Comparison of ENCODE assay signal across 8 mouse cellular contexts in the genomic region with DNA sequence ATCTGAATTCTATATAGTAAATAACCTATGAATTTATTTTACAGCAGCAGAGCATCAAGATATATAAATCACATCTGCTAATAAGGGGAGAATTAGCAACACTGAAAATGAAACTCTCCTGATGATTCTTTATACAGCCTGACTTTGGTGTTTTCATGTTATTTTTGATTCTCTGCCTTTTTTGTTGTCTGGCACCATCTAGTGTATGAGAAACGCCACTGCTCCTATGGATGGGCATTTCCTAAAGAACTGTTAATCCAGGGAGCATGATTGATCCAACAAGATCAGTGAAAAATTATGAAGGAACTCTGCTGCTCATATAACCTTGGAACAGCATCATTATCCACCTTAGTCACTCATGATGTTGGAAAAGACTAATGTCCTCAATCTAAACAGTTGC. TPM values are rescaled to one million over a fixed set of nuclear protein-coding genes. Genes with fewer than 3 reads are reported as not detected.
DNase-seq lines count a peak whose midpoint lies in the region; ATAC-seq and TF ChIP-seq lines count a peak whose summit lies in the region.

No protein-coding gene starts in this region.

- TF ChIP-seq CTCF in gastrocnemius, adult 2 months (IDR thresholded peaks at IDR 0.05): peak; percentile 78
- TF ChIP-seq CTCF in left cerebral cortex, adult 2 months (IDR thresholded peaks at IDR 0.05): peak; percentile 84

- intact Hi-C loops in gastrocnemius, adult 2 months (cut with DNase I): no loop called here
- intact Hi-C loops in left cerebral cortex, adult 2 months (cut with DNase I): loop anchor here (1.0 kb wide), 1 partner anchor 408 kb away; no protein-coding TSS in a partner anchor

- H3K4me3 ChIP-seq in gastrocnemius, adult 2 months: no peak overlapping the region
- no peak overlapping the region for H3K4me3 ChIP-seq in left cerebral cortex, adult 2 months

- ATAC-seq in hematopoietic stem cell, adult 5-6 weeks (replicated peaks in 1 of 2; ENCODE audit: insufficient read depth in 1 of 2, low FRiP score in 2 of 2, low TSS enrichment in 1 of 2, low read depth in 1 of 2, poor library complexity in 2 of 2, severe bottlenecking in 2 of 2): peak; percentile 59 to 72

- DNase-seq in gastrocnemius, adult 2 months: no peak
- DNase-seq in gastrocnemius, postnatal 4 days (ENCODE audit: low spot score in 2 of 2): no peak
- peak; percentile 21 for DNase-seq in CD4-positive, CD25-positive, alpha-beta regulatory T cell, adult 2 months (ENCODE audit: low read depth, low spot score)
- peak; percentile 4 for DNase-seq in cerebellum, adult 8-10 months
- DNase-seq in left cerebral cortex, adult 2 months (ENCODE audit: extremely low spot score in 1 of 2, low spot score in 2 of 2): peak; percentile 18 to 38
- DNase-seq in right cerebral cortex, adult 2 months (ENCODE audit: low spot score in 2 of 2): peak; percentile 63 to 65
- no peak for DNase-seq in urinary bladder, postnatal 4 days (ENCODE audit: low spot score in 2 of 2)

- H3K27ac ChIP-seq in gastrocnemius, adult 2 months: no peak overlapping the region
- H3K27ac ChIP-seq in left cerebral cortex, adult 2 months: no peak overlapping the region

RNA-seq across cellular contexts. Expression of gene Herc3, which starts 59.3 kb away (rescaled TPM):
- 10 to 100 TPM; 26.8 to 65.5 TPM for total RNA-seq in gastrocnemius, adult 2 months (2021)
- total RNA-seq in gastrocnemius, postnatal 4 days (2021): 10 to 100 TPM; 86.1 to 87.8 TPM
- total RNA-seq in hematopoietic stem cell, adult 5-6 weeks (2017): 13.2 and 29.0 TPM in 2 replicates
- 100 to 1,000 TPM; 170 to 279 TPM for total RNA-seq in left cerebral cortex, adult 2 months (2021)

Comparison
In these comparisons a context has a peak if more than half of its experiments do, and no peak if none do; other contexts are left out.
1. DNase-seq: peak in CD4-positive, CD25-positive, alpha-beta regulatory T cell, adult 2 months (single experiment), cerebellum, adult 8-10 months (single experiment), left cerebral cortex, adult 2 months (2 of 2) and right cerebral cortex, adult 2 months (2 of 2); none in gastrocnemius, adult 2 months (single experiment), gastrocnemius, postnatal 4 days (0 of 2) and urinary bladder, postnatal 4 days (0 of 2).